Mouse (Mus musculus): ENCODE measurements around the gene Fmnl3. TPM values are rescaled to one million over a fixed set of nuclear protein-coding genes. Genes with fewer than 3 reads are reported as not detected.

Gene Fmnl3
- polyA plus RNA-seq, 1 experiment from 2014 or later = 10.9 TPM

- 56% methylated on average over 14 of the region's 14 CpGs for WGBS
- Histone ChIP-seq H3K9me3 (replicated peaks) (no peaks in the 10 kb centered on the region), H3K36me3 (no peaks in the 10 kb centered on the region), H3K27me3 (ENCODE audit: low read depth, poor library complexity, severe bottlenecking) (no peaks in the 10 kb centered on the region), H3K27ac (replicated peaks) (no peak overlapping the region), H3K4me3 (no peak overlapping the region), H3K4me1 (peaks cover 9% of the 10 kb centered on the region)
- DNase-seq (ENCODE audit: low spot score) = no peak
These were observed 85.6 kb downstream of the Fmnl3 start for GRCm38 (mm10) chr15:99284527-99285188.

DNA sequence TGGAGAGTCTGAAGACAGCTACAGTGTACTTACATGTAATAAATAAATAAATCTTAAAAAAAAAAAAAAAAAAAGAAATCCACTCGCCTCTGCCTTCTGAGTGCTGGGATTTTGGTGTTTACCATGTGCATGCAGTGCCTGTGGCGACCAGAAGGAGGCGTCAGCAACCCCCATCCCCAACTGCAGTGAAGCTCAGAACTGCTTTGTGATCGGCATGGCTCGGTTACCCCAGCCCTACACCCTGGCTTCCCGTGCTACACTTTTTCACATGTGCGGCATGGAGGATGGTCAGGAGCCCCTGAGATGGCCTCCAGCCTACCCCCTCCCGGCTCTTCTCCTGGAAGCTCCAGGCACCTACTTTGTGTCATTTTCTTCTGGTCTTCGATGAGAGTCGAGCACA is 86.8 kb downstream of the Fmnl3 start:
- DNase-seq (ENCODE audit: low spot score) = no peak
- H3K4me1 ChIP-seq = peaks cover 9% of the 10 kb centered on the region
- H3K36me3 ChIP-seq = no peaks in the 10 kb centered on the region
- 72% methylated on average over 10 of the region's 10 CpGs for WGBS
- H3K4me3 ChIP-seq = no peak overlapping the region
- no peak overlapping the region for H3K27ac ChIP-seq (replicated peaks)
- no peaks in the 10 kb centered on the region for H3K27me3 ChIP-seq (ENCODE audit: low read depth, poor library complexity, severe bottlenecking)
- no peaks in the 10 kb centered on the region for H3K9me3 ChIP-seq (replicated peaks)

- Histone ChIP-seq H3K36me3 (no peaks in the 10 kb centered on the region), H3K4me3 (no peak overlapping the region), H3K27me3 (ENCODE audit: low read depth, poor library complexity, severe bottlenecking) (no peaks in the 10 kb centered on the region), H3K9me3 (replicated peaks) (no peaks in the 10 kb centered on the region), H3K27ac (replicated peaks) (no peak overlapping the region), H3K4me1 (no peaks in the 10 kb centered on the region)
- WGBS = 95% methylated on average over 7 of the region's 7 CpGs
- DNase-seq (ENCODE audit: low spot score) = no peak
These were observed 92.0 kb downstream of the Fmnl3 start for GRCm38 (mm10) chr15:99278271-99278670.

- Histone ChIP-seq H3K27me3 (ENCODE audit: low read depth, poor library complexity, severe bottlenecking) (no peaks in the 10 kb centered on the region), H3K27ac (replicated peaks) (no peak overlapping the region), H3K4me1 (peaks cover 9% of the 10 kb centered on the region), H3K36me3 (no peaks in the 10 kb centered on the region), H3K4me3 (no peak overlapping the region), H3K9me3 (replicated peaks) (no peaks in the 10 kb centered on the region)
- WGBS = 86% methylated on average over 8 of the region's 8 CpGs
- DNase-seq (ENCODE audit: low spot score) = no peak
These were observed 94.2 kb downstream of the Fmnl3 start for GRCm38 (mm10) chr15:99276095-99276494.

Other genes starting within 250 kb of the Fmnl3 start
- 55.3 and 57.1 TPM in 2 replicates for gene Spats2, start 244.6 kb downstream of the Fmnl3 start, polyA plus RNA-seq (2016; fragmentation: Nextera tagmentation; extraction: Ambion mirVana)
- gene Kcnh3, start 145.6 kb downstream of the Fmnl3 start, polyA plus RNA-seq (2016; fragmentation: Nextera tagmentation; extraction: Ambion mirVana) = 0.07 TPM in 1 of 2 replicates, not detected in the other
- 202 and 215 TPM in 2 replicates for gene Mcrs1, start 118.5 kb downstream of the Fmnl3 start, polyA plus RNA-seq (2016; fragmentation: Nextera tagmentation; extraction: Ambion mirVana)
- gene Prpf40b, start 75.4 kb downstream of the Fmnl3 start, polyA plus RNA-seq (2016; fragmentation: Nextera tagmentation; extraction: Ambion mirVana) = 61.2 and 70.7 TPM in 2 replicates
- 0.11 and 0.19 TPM in 2 replicates for gene Fam186b, start 74.6 kb downstream of the Fmnl3 start, polyA plus RNA-seq (2016; fragmentation: Nextera tagmentation; extraction: Ambion mirVana)
- gene Tmbim6, start 22.4 kb upstream of the Fmnl3 start, polyA plus RNA-seq (2016; fragmentation: Nextera tagmentation; extraction: Ambion mirVana) = 288 and 305 TPM in 2 replicates
- 11.0 and 11.3 TPM in 2 replicates for gene Nckap5l, start 87.3 kb upstream of the Fmnl3 start, polyA plus RNA-seq (2016; fragmentation: Nextera tagmentation; extraction: Ambion mirVana)
- gene Bcdin3d, start 104.2 kb upstream of the Fmnl3 start, polyA plus RNA-seq (2016; fragmentation: Nextera tagmentation; extraction: Ambion mirVana) = 21.3 and 22.1 TPM in 2 replicates
- gene Faim2, start 157.7 kb upstream of the Fmnl3 start, polyA plus RNA-seq (2016; fragmentation: Nextera tagmentation; extraction: Ambion mirVana) = 0.86 and 1.1 TPM in 2 replicates
- not detected in 2 replicates for gene Aqp2, start 208.6 kb upstream of the Fmnl3 start, polyA plus RNA-seq (2016; fragmentation: Nextera tagmentation; extraction: Ambion mirVana)
- 0.61 TPM in 1 of 2 replicates, not detected in the other for gene Aqp5, start 220.3 kb upstream of the Fmnl3 start, polyA plus RNA-seq (2016; fragmentation: Nextera tagmentation; extraction: Ambion mirVana)
- gene Aqp6, start 230.9 kb upstream of the Fmnl3 start, polyA plus RNA-seq (2016; fragmentation: Nextera tagmentation; extraction: Ambion mirVana) = 0.16 TPM in 1 of 2 replicates, not detected in the other

All from midbrain, embryonic 10.5 days (tissue).